Mouse (Mus musculus): ENCODE measurements around the gene Dtymk. TPM values are rescaled to one million over a fixed set of nuclear protein-coding genes. Genes with fewer than 3 reads are reported as not detected.

The Dtymk gene
- total RNA-seq, 2 experiments from 2014 or later: 54.2 to 54.8 TPM

GRCm38 (mm10) chr1:93748539-93748938 is 53.2 kb downstream of the Dtymk start:
- no peak for DNase-seq (ENCODE audit: low spot score in 2 of 2)

GRCm38 (mm10) chr1:93746179-93746578 is 55.6 kb downstream of the Dtymk start:
- no peak for DNase-seq (ENCODE audit: low spot score in 2 of 2)

GRCm38 (mm10) chr1:93742910-93743309 is 58.8 kb downstream of the Dtymk start:
- DNase-seq (ENCODE audit: low spot score in 2 of 2): no peak

Other genes starting within 250 kb of the Dtymk start
- gene Stk25, start 143.3 kb downstream of the Dtymk start, total RNA-seq (2021): 100 to 1,000 TPM; 410 to 415 TPM
- 10 to 100 TPM; 56.6 to 59.1 TPM for gene Bok, start 116.3 kb downstream of the Dtymk start, total RNA-seq (2021)
- 10 to 100 TPM; 79.1 to 81.4 TPM for gene Atg4b, start 50.4 kb downstream of the Dtymk start, total RNA-seq (2021)
- 10 to 100 TPM; 35.7 to 37.6 TPM for gene Thap4, start 47.1 kb downstream of the Dtymk start, total RNA-seq (2021)
- gene Ing5, start 2.0 kb upstream of the Dtymk start, total RNA-seq (2021): 10 to 100 TPM; 12.6 to 14.7 TPM
- gene D2hgdh, start 23.0 kb upstream of the Dtymk start, total RNA-seq (2021): 10 to 100 TPM; 15.8 to 17.9 TPM
- not detected for gene Gal3st2, start 59.4 kb upstream of the Dtymk start, total RNA-seq (2021)
- under 1 TPM; 0.28 to 0.62 TPM for gene Gal3st2b, start 116.4 kb upstream of the Dtymk start, total RNA-seq (2021)
- under 1 TPM; 0.05 to 0.10 TPM for gene Gal3st2c, start 188.6 kb upstream of the Dtymk start, total RNA-seq (2021)
- 1 to 10 TPM; 7.6 to 9.5 TPM for gene Neu4, start 218.5 kb upstream of the Dtymk start, total RNA-seq (2021)